Mouse (Mus musculus): ENCODE results near the gene Aacs. TPM values are rescaled to one million over a fixed set of nuclear protein-coding genes. Genes with fewer than 3 reads are reported as not detected.

The Aacs gene
- polyA plus RNA-seq, 1 experiment from 2014 or later = 73.0 TPM

GRCm38 (mm10) chr5:125531634-125532033 lies 56.0 kb downstream of the Aacs start, which contains the start of gene Tmem132b:
Gene Tmem132b, plus strand, starts transcription at chr5:125531774.
- Histone ChIP-seq H3K9me3 (no peaks in the 10 kb centered on the region), H3K27me3 (replicated peaks) (peaks cover 70% of the 10 kb centered on the region), H3K4me3 (replicated peaks) (peak within 1 kb of the TSS; percentile 45), H3K27ac (no peak within 1 kb of the TSS), H3K9ac (peak within 1 kb of the TSS; percentile 23; the same call in 1 of the 2 replicates), H3K4me2 (replicated peaks) (peak within 1 kb of the TSS; percentile 85), H3K4me1 (replicated peaks) (peaks cover 15% of the 10 kb centered on the region), H3K36me3 (no peaks in the 10 kb centered on the region)
- 3% methylated on average over 25 of the region's 25 CpGs for WGBS
- peak; percentile 15; the same call in 1 of the 2 replicates for ATAC-seq

GRCm38 (mm10) chr5:125532191-125532544 lies 56.6 kb downstream of the Aacs start:
- H3K9ac ChIP-seq = peak overlapping the region; percentile 23; the same call in 1 of the 2 replicates
- peaks cover 71% of the 10 kb centered on the region for H3K27me3 ChIP-seq (replicated peaks)
- H3K9me3 ChIP-seq = no peaks in the 10 kb centered on the region
- WGBS = under 1% methylated on average over 29 of the region's 30 CpGs
- H3K4me2 ChIP-seq (replicated peaks) = peak overlapping the region; percentile 85
- H3K4me3 ChIP-seq (replicated peaks) = peak overlapping the region; percentile 45
- H3K27ac ChIP-seq = no peak overlapping the region
- H3K4me1 ChIP-seq (replicated peaks) = peaks cover 15% of the 10 kb centered on the region
- peak; percentile 75 for ATAC-seq
- H3K36me3 ChIP-seq = no peaks in the 10 kb centered on the region

- under 1% methylated on average over 58 of the region's 64 CpGs for WGBS
- Histone ChIP-seq H3K4me1 (replicated peaks) (peaks cover 15% of the 10 kb centered on the region), H3K27ac (no peak overlapping the region), H3K36me3 (no peaks in the 10 kb centered on the region), H3K9me3 (no peaks in the 10 kb centered on the region), H3K4me2 (replicated peaks) (peak overlapping the region; percentile 85), H3K9ac (peak overlapping the region; percentile 23; the same call in 1 of the 2 replicates), H3K27me3 (replicated peaks) (peaks cover 71% of the 10 kb centered on the region), H3K4me3 (replicated peaks) (peak overlapping the region; percentile 45)
- peak; percentile 5; the same call in 1 of the 2 replicates for ATAC-seq
Measured at GRCm38 (mm10) chr5:125532545-125533224, 57.1 kb downstream of the Aacs start.

DNA sequence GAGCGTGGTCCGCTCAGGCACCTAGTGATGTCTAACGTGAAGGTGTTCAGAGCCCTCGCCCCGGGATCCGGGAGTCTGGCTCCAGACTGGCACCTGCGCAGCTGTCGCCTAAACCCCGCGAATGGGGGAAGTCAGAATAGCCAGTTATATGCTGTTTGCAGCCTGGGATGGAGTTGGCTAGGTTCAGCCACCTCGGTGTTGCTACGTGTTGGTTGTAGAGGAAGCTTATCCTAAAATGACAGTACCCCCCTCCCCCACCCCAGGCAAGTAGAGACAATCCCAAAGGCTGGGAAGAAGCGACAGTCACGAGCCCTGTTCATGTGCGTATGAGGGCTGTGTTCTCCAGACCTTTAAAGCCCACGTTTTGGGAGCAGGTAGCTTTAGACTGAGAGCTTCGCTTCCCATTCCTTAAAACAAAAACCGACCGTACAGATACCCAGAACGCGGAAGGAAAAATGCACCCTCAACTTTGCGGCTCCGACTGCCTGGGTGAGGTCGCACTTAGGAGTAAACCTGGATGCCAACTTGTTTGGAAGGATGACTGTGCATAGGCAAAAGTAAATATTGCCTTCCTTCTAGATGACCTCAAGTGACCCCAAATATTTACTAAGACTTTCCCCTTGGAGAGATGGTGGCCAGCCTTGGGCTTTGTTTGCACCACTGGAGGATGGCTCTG lies 57.7 kb downstream of the Aacs start:
- 1% methylated on average over 24 of the region's 24 CpGs for WGBS
- Histone ChIP-seq H3K9ac (no peak overlapping the region), H3K36me3 (no peaks in the 10 kb centered on the region), H3K27me3 (replicated peaks) (peaks cover 71% of the 10 kb centered on the region), H3K4me1 (replicated peaks) (peaks cover 15% of the 10 kb centered on the region), H3K9me3 (no peaks in the 10 kb centered on the region), H3K4me3 (replicated peaks) (peak overlapping the region; percentile 45), H3K27ac (no peak overlapping the region), H3K4me2 (replicated peaks) (peak overlapping the region; percentile 85)
- no peak for ATAC-seq

GRCm38 (mm10) chr5:125534168-125534610 lies 58.6 kb downstream of the Aacs start:
- no peaks in the 10 kb centered on the region for H3K36me3 ChIP-seq
- WGBS = 8% methylated on average over 7 of the region's 7 CpGs
- H3K4me3 ChIP-seq (replicated peaks) = no peak overlapping the region
- H3K27ac ChIP-seq = no peak overlapping the region
- ATAC-seq = no peak
- peaks cover 71% of the 10 kb centered on the region for H3K27me3 ChIP-seq (replicated peaks)
- no peak overlapping the region for H3K4me2 ChIP-seq (replicated peaks)
- no peaks in the 10 kb centered on the region for H3K9me3 ChIP-seq
- no peak overlapping the region for H3K9ac ChIP-seq
- peaks cover 15% of the 10 kb centered on the region for H3K4me1 ChIP-seq (replicated peaks)

- no peak overlapping the region for H3K4me2 ChIP-seq (replicated peaks)
- no peak overlapping the region for H3K27ac ChIP-seq
- WGBS = 2% methylated on average over 26 of the region's 26 CpGs
- ATAC-seq = no peak
- peaks cover 66% of the 10 kb centered on the region for H3K27me3 ChIP-seq (replicated peaks)
- H3K4me3 ChIP-seq (replicated peaks) = no peak overlapping the region
- no peak overlapping the region for H3K9ac ChIP-seq
- no peaks in the 10 kb centered on the region for H3K9me3 ChIP-seq
- H3K4me1 ChIP-seq (replicated peaks) = peaks cover 15% of the 10 kb centered on the region
- H3K36me3 ChIP-seq = no peaks in the 10 kb centered on the region
Measured at GRCm38 (mm10) chr5:125534611-125535324, 59.2 kb downstream of the Aacs start.

- ATAC-seq = no peak
- WGBS = 90% methylated on average over 2 of the region's 2 CpGs
Measured at GRCm38 (mm10) chr5:125545090-125545489, 69.5 kb downstream of the Aacs start.

DNA sequence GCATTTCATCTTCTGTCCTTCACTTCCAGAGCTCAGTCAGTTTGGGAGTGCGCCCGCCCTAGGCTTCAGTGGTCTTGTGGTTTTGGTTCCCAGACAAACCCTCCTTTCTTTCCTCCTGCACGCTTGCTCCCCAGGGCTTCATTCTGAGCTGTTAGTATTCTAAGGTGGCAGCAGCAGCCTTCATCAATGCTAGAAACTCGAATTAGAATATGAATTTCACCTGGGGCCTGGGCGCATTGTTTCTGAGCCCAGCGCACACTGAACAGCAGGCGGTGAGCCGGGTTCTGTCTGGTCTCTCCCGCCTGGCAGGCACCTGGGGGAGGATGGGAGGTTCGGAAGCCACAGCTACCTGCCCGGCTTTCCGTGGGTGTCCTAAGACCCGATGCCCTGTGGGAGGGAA lies 70.7 kb downstream of the Aacs start:
- no peak for ATAC-seq
- 31% methylated on average over 13 of the region's 13 CpGs for WGBS

More at GRCm38 (mm10) chr5:125545090-125545489, 69.5 kb downstream of the Aacs start:
- H3K27me3 ChIP-seq (replicated peaks) = peaks cover 3% of the 10 kb centered on the region; the same call in 1 of the 2 replicates
- no peak overlapping the region for H3K4me3 ChIP-seq (replicated peaks)
- no peaks in the 10 kb centered on the region for H3K4me1 ChIP-seq (replicated peaks)
- no peak overlapping the region for H3K27ac ChIP-seq
- no peaks in the 10 kb centered on the region for H3K36me3 ChIP-seq
- H3K9ac ChIP-seq = no peak overlapping the region
- H3K9me3 ChIP-seq = no peaks in the 10 kb centered on the region
- no peak overlapping the region for H3K4me2 ChIP-seq (replicated peaks)

DNA sequence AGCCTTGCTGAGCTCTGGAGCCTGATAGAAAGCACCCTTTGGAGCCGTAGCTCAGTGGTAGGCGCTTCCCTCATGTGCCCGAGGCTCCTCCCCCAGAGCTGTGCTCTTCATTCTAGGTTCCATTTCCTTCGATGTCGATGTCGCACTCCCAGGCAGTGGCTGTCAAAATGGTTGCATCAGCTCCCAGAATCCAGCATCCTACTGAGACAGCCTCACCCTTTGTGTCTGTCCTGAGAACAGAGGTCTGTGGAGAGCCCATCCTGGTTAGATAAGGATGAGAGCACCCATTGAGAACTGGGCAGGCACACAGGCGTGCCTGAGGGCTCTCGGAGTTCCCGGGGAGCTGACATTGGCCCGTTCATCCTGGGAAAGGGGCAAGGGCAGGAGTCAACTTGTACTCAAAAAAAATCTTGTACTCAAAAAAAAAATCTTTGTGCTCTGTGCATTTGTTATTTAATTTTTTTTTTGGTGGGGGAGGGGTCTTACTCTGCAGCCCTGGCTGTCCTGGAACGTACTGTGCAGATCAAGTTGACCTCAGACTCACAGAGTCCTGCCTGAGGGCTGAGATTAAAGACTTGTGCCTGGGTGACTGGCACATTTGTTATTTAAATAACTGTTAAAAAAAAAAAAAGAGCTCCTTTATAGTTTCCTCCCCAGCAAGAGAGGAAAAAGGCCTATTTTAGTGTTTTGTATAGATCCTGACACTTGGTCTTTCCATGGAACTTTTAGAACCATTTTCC lies 74.3 kb downstream of the Aacs start:
- H3K9ac ChIP-seq = no peak overlapping the region
- no peaks in the 10 kb centered on the region for H3K9me3 ChIP-seq
- no peaks in the 10 kb centered on the region for H3K36me3 ChIP-seq
- WGBS = 38% methylated on average over 11 of the region's 11 CpGs
- H3K27me3 ChIP-seq (replicated peaks) = peaks cover 3% of the 10 kb centered on the region; the same call in 1 of the 2 replicates
- H3K27ac ChIP-seq = no peak overlapping the region
- H3K4me2 ChIP-seq (replicated peaks) = no peak overlapping the region
- ATAC-seq = no peak
- H3K4me3 ChIP-seq (replicated peaks) = no peak overlapping the region
- no peaks in the 10 kb centered on the region for H3K4me1 ChIP-seq (replicated peaks)

More for the DNA sequence above, 70.7 kb downstream of the Aacs start:
- Histone ChIP-seq H3K27me3 (replicated peaks) (peaks cover 3% of the 10 kb centered on the region; the same call in 1 of the 2 replicates), H3K9me3 (no peaks in the 10 kb centered on the region), H3K4me2 (replicated peaks) (no peak overlapping the region), H3K9ac (no peak overlapping the region), H3K27ac (no peak overlapping the region), H3K4me3 (replicated peaks) (no peak overlapping the region), H3K36me3 (no peaks in the 10 kb centered on the region), H3K4me1 (replicated peaks) (no peaks in the 10 kb centered on the region)

DNA sequence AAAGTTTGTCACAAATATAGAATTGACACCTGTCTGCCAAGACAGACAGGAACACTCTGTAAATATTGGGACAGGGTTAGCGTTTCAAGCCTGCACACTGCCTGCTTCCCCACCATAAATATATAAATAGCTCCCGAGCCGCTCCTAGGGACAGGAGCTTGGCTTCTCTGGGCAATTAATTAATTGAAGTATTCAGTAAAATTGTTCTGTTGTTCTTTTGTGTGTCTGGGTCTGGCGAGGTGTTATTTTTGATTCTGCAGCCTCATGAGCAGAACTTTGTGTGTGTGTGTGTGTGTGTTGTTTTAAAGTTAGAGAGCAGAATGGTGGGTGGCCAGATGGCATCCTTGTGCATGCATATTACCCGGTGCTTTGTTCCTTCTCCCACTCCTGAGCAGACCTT lies 80.1 kb downstream of the Aacs start:
- no peak overlapping the region for H3K27ac ChIP-seq
- H3K4me1 ChIP-seq (replicated peaks) = no peaks in the 10 kb centered on the region
- WGBS = 64% methylated on average over 5 of the region's 5 CpGs
- H3K27me3 ChIP-seq (replicated peaks) = no peaks in the 10 kb centered on the region
- no peak overlapping the region for H3K4me2 ChIP-seq (replicated peaks)
- no peak overlapping the region for H3K4me3 ChIP-seq (replicated peaks)
- no peaks in the 10 kb centered on the region for H3K9me3 ChIP-seq
- ATAC-seq = no peak
- H3K9ac ChIP-seq = no peak overlapping the region
- H3K36me3 ChIP-seq = no peaks in the 10 kb centered on the region

DNA sequence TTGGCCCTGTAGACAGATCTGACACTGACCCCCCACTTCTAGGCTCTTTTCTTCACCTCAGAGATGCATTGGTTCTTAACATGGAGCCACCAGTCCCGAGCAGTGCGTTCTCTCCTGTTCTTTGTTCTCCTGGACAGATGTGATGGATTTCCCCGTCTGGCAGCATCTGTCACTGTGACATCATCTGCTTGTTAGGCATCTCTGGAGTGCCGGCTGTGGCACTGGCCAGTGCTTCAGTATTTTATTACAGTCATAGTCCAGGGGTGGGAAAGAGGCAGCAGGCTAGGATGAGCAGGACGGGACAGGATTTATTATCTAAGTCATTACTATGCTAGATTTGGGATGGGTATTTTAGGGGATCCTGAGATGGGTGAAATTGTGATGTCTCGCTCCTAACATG lies 87.9 kb downstream of the Aacs start:
- 42% methylated on average over 6 of the region's 6 CpGs for WGBS
- Histone ChIP-seq H3K9ac (no peak overlapping the region), H3K4me3 (replicated peaks) (no peak overlapping the region), H3K36me3 (no peaks in the 10 kb centered on the region), H3K27ac (no peak overlapping the region), H3K27me3 (replicated peaks) (no peaks in the 10 kb centered on the region), H3K4me1 (replicated peaks) (no peaks in the 10 kb centered on the region), H3K4me2 (replicated peaks) (no peak overlapping the region), H3K9me3 (no peaks in the 10 kb centered on the region)
- no peak for ATAC-seq
